ENCODE assay signal across 8 mouse cellular contexts in genomic region chr6:43685985-43686384, GRCm38 (mm10). TPM values are rescaled to one million over a fixed set of nuclear protein-coding genes. Genes with fewer than 3 reads are reported as not detected.
A peak's percentile ranks its signal among the peaks of the same experiment; 100 is the strongest.
DNase-seq lines count a peak whose midpoint lies in the region; ATAC-seq and TF ChIP-seq lines count a peak whose summit lies in the region.

No protein-coding gene starts in this region.

- no peak for ATAC-seq in heart, postnatal 0 days (ENCODE audit: insufficient read depth, low read depth)
- ATAC-seq in forebrain, embryonic 15.5 days (replicated peaks): peak; percentile 71
- no peak for ATAC-seq in heart, embryonic 11.5 days (replicated peaks; ENCODE audit: insufficient number of reproducible peaks, low FRiP score, low TSS enrichment)

- TF ChIP-seq CTCF in heart, postnatal 0 days (IDR thresholded peaks at IDR 0.05; ENCODE audit: low read depth): peak; percentile 67
- TF ChIP-seq CTCF in lung, adult 2 months (IDR thresholded peaks at IDR 0.05; ENCODE audit: insufficient read depth, low read length): no peak

- peak; percentile 41 for DNase-seq in heart, postnatal 0 days (ENCODE audit: low spot score)
- no peak for DNase-seq in heart, adult 9 months (ENCODE audit: low spot score in 2 of 2)
- DNase-seq in lung, postnatal 36 days: peak; percentile 18
- DNase-seq in lung, adult 2 months: no peak
- peak; percentile 71 for DNase-seq in retina, embryonic 14.5 days (ENCODE audit: low spot score)
- no peak for DNase-seq in gastrocnemius, adult 8-10 months (ENCODE audit: low spot score in 2 of 2)

- no peak overlapping the region for H3K4me3 ChIP-seq in heart, postnatal 0 days (ENCODE audit: low read depth, low read length)
- H3K4me3 ChIP-seq in lung, adult 2 months (replicated peaks; ENCODE audit: extremely low read depth, low read depth, low read length): no peak overlapping the region
- no peak overlapping the region for H3K4me3 ChIP-seq in forebrain, embryonic 15.5 days
- no peak overlapping the region for H3K4me3 ChIP-seq in heart, embryonic 11.5 days (ENCODE audit: low read depth, low read length)

- no peaks in the 10 kb centered on the region for H3K36me3 ChIP-seq in heart, postnatal 0 days (replicated peaks; ENCODE audit: control insufficient read depth, insufficient read depth, low read length)
- no peaks in the 10 kb centered on the region for H3K36me3 ChIP-seq in forebrain, embryonic 15.5 days
- H3K36me3 ChIP-seq in heart, embryonic 11.5 days (ENCODE audit: control insufficient read depth, insufficient read depth, low read length): no peaks in the 10 kb centered on the region

- H3K9me3 ChIP-seq in heart, postnatal 0 days (replicated peaks; ENCODE audit: control insufficient read depth, low read length): no peaks in the 10 kb centered on the region
- no peaks in the 10 kb centered on the region for H3K9me3 ChIP-seq in forebrain, embryonic 15.5 days
- H3K9me3 ChIP-seq in heart, embryonic 11.5 days (replicated peaks; ENCODE audit: control insufficient read depth, low read length): no peaks in the 10 kb centered on the region

- no peak for TF ChIP-seq POLR2A in lung, adult 2 months (IDR thresholded peaks at IDR 0.05; ENCODE audit: borderline replicate concordance, extremely low read depth, low read depth, low read length)

- H3K27ac ChIP-seq in heart, postnatal 0 days (ENCODE audit: low read depth): no peak overlapping the region
- no peak overlapping the region for H3K27ac ChIP-seq in forebrain, embryonic 15.5 days (replicated peaks)
- no peak overlapping the region for H3K27ac ChIP-seq in heart, embryonic 11.5 days (ENCODE audit: low read depth, low read length)

- 45% methylated on average over 2 of the region's 2 CpGs for WGBS in heart, postnatal 0 days
- WGBS in lung, adult 2 months: 50% methylated on average over 2 of the region's 2 CpGs
- WGBS in forebrain, embryonic 15.5 days: 48% methylated on average over 2 of the region's 2 CpGs
- 46% methylated on average over 2 of the region's 2 CpGs for WGBS in heart, embryonic 11.5 days (ENCODE audit: insufficient replicate concordance)

- no peak overlapping the region for H3K4me2 ChIP-seq in heart, postnatal 0 days (ENCODE audit: low read depth, low read length)
- no peak overlapping the region for H3K4me2 ChIP-seq in forebrain, embryonic 15.5 days (replicated peaks)
- no peak overlapping the region for H3K4me2 ChIP-seq in heart, embryonic 11.5 days

- no peak for TF ChIP-seq EP300 in heart, postnatal 0 days (IDR thresholded peaks at IDR 0.05; ENCODE audit: low read depth)

- no peak overlapping the region for H3K9ac ChIP-seq in heart, postnatal 0 days (replicated peaks; ENCODE audit: low read depth, low read length)
- no peak overlapping the region for H3K9ac ChIP-seq in forebrain, embryonic 15.5 days (replicated peaks)
- H3K9ac ChIP-seq in heart, embryonic 11.5 days (ENCODE audit: low read depth, low read length): no peak overlapping the region

- no peaks in the 10 kb centered on the region for H3K27me3 ChIP-seq in heart, postnatal 0 days (ENCODE audit: control insufficient read depth, insufficient read depth, low read length)
- H3K27me3 ChIP-seq in forebrain, embryonic 15.5 days: no peaks in the 10 kb centered on the region
- H3K27me3 ChIP-seq in heart, embryonic 11.5 days (ENCODE audit: control insufficient read depth, insufficient read depth, low read length): no peaks in the 10 kb centered on the region

- H3K4me1 ChIP-seq in heart, postnatal 0 days (ENCODE audit: control insufficient read depth, insufficient read depth): no peaks in the 10 kb centered on the region
- no peaks in the 10 kb centered on the region for H3K4me1 ChIP-seq in lung, adult 2 months (ENCODE audit: control insufficient read depth, insufficient read depth, low read length)
- H3K4me1 ChIP-seq in forebrain, embryonic 15.5 days: no peaks in the 10 kb centered on the region
- H3K4me1 ChIP-seq in heart, embryonic 11.5 days (ENCODE audit: control insufficient read depth, insufficient read depth, low read length): no peaks in the 10 kb centered on the region

RNA-seq across cellular contexts. Expression of gene Tpk1, which starts 19.9 kb away (rescaled TPM):
- 2.8 and 3.0 TPM in 2 replicates for total RNA-seq in heart, postnatal 0 days (2014; rRNA removed; ENCODE audit: low replicate concordance)
- 6.3 and 6.6 TPM in 2 replicates for polyA plus RNA-seq in heart, postnatal 0 days (2015; fragmentation: Nextera tagmentation; extraction: Ambion mirVana)
- 2.7 and 3.3 TPM in 2 replicates for polyA plus RNA-seq in lung, adult 2 months (2012; rRNA removed)
- polyA plus RNA-seq in forebrain, embryonic 15.5 days (2015; fragmentation: Nextera tagmentation; extraction: Ambion mirVana): 5.0 and 5.5 TPM in 2 replicates
- total RNA-seq in gastrocnemius, adult 8-10 months (2022): 1 to 10 TPM in 2 of 4 experiments, under 1 TPM in 2; 0.70 to 1.7 (median 1.3) TPM
- polyA plus RNA-seq in heart, embryonic 11.5 days (2014; fragmentation: Nextera tagmentation; extraction: Ambion mirVana): 7.1 and 7.4 TPM in 2 replicates

Comparison
In these comparisons a context has a peak if more than half of its experiments do, and no peak if none do; other contexts are left out.
1. DNase-seq: peak in heart, postnatal 0 days (single experiment), lung, postnatal 36 days (single experiment) and retina, embryonic 14.5 days (single experiment); none in heart, adult 9 months (0 of 2), lung, adult 2 months (single experiment) and gastrocnemius, adult 8-10 months (0 of 2).